Mouse (Mus musculus): ENCODE data around the gene Mrps7. TPM values are rescaled to one million over a fixed set of nuclear protein-coding genes. Genes with fewer than 3 reads are reported as not detected.

The Mrps7 gene
- total and polyA plus RNA-seq, 3 experiments: 106 to 199 (median 157) TPM

DNA sequence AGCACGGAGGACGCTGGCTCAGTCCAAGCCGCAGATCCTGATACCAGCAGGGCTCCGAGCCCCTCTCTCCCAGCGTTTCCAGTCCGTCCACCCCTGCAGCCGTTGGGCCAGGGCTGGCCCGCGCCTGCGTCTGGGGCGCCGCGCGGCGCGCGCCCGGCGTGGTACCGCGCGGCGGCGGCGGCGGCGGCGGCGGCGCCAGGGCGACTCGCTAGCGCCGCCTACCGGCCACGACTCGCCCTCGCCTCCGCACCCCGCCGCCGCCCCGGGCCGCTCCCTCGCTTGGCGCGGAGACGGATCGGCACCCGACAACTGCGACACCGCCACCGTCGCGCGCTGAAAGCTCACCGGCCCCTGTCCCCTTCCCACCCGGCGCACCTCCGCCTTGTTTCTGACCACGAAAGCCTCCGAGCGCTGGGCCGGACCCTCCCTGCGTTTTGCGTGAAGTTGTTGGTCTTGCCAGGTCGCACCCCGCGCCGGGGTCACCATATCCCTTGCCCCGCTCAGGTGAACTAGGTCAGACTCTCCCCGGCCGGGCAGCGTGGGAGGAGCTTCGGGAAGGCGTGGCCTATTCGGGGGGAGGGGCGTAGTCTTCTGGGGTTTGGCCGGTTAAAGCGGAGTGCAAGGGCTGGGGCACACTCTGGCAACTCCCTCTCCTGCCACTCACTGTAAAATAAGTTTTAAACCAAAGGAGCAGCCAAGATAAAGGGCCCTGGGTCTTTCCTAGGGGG is 8.8 kb downstream of the Mrps7 start, which contains the start of gene Mif4gd:
Gene Mif4gd (minus strand): TSS at position 560 of the 728 bp plus-strand sequence.
- Histone ChIP-seq H3K27me3 (ENCODE audit: control insufficient read depth in 1 of 2, insufficient read depth in 2 of 2, low read length in 2 of 2) (no peaks in the 10 kb centered on the region), H3K4me1 (ENCODE audit: control insufficient read depth in 1 of 2, insufficient read depth in 2 of 2, low read length in 2 of 2) (peaks cover 3 to 13% of the 10 kb centered on the region in 2 experiments; a peak in 3 of 4 replicates), H3K36me3 (ENCODE audit: control insufficient read depth in 1 of 2, insufficient read depth in 2 of 2, low read length in 2 of 2) (peaks cover 0 to 13% of the 10 kb centered on the region in 2 experiments; a peak in 2 of 4 replicates), H3K27ac (ENCODE audit: control insufficient read depth, low read depth, low read length) (peak within 1 kb of the TSS; percentile 90), H3K9ac (ENCODE audit: control insufficient read depth, low read depth, low read length, poor library complexity, severe bottlenecking) (peak within 1 kb of the TSS; percentile 95), H3K9me3 (replicated peaks; ENCODE audit: insufficient read depth, low read length) (no peaks in the 10 kb centered on the region), H3K79me2 (ENCODE audit: control insufficient read depth, insufficient read depth, low read length, poor library complexity) (peaks cover 5% of the 10 kb centered on the region; the same call in 1 of the 2 replicates), H3K4me3 (ENCODE audit: control insufficient read depth in 1 of 2, insufficient read depth in 1 of 2, low read depth in 2 of 2, low read length in 2 of 2) (peak within 1 kb of the TSS; percentile 77 to 93)
- DNase-seq (ENCODE audit: low read depth, low spot score): peak; percentile 94
- TF ChIP-seq USF2 (IDR thresholded peaks at IDR 0.05; ENCODE audit: borderline replicate concordance in 1 of 2, insufficient read depth in 1 of 2, low read depth in 1 of 2, low read length in 2 of 2) (no peak), KAT2A (conservative IDR thresholded peaks at IDR 0.05; ENCODE audit: low read depth, low read length) (no peak), EP300 (IDR thresholded peaks at IDR 0.05; ENCODE audit: low read depth in 1 of 2, low read length in 2 of 2) (no peak; a peak in 1 of 4 replicates), UBTF (IDR thresholded peaks at IDR 0.05; ENCODE audit: borderline replicate concordance, insufficient read depth, low read depth, low read length) (no peak; the same call in 1 of the 2 replicates), BHLHE40 (IDR thresholded peaks at IDR 0.05; ENCODE audit: borderline replicate concordance, low read depth, low read length) (no peak), ELF1 (IDR thresholded peaks at IDR 0.05; ENCODE audit: low read depth, low read length) (no peak), GABPA (IDR thresholded peaks at IDR 0.05; ENCODE audit: low read depth, low read length) (no peak), MAZ (IDR thresholded peaks at IDR 0.05; ENCODE audit: low read depth, low read length) (peak; percentile 79), ZKSCAN1 (IDR thresholded peaks at IDR 0.05; ENCODE audit: low read depth, low read length) (no peak), POLR2A (IDR thresholded peaks at IDR 0.05; ENCODE audit: control insufficient read depth in 1 of 2, insufficient read depth in 1 of 2, low read depth in 1 of 2, low read length in 2 of 2, poor library complexity in 1 of 2) (peak; percentile 71 to 82), TCF12 (IDR thresholded peaks at IDR 0.05; ENCODE audit: low read depth, low read length) (peak; percentile 46; the same call in 1 of the 2 replicates), MXI1 (IDR thresholded peaks at IDR 0.05; ENCODE audit: low read depth, low read length) (peak; percentile 51), MEF2A (IDR thresholded peaks at IDR 0.05; ENCODE audit: extremely low read depth, insufficient replicate concordance, low read depth, low read length, poor library complexity, severe bottlenecking) (no peak), NRF1 (IDR thresholded peaks at IDR 0.05; ENCODE audit: insufficient read depth, low read depth, low read length, poor library complexity, severe bottlenecking) (peak; percentile 70), CTCF (IDR thresholded peaks at IDR 0.05 in 2 of 3, conservative IDR thresholded peaks at IDR 0.05 in 1 of 3; ENCODE audit: control insufficient read depth in 1 of 3, insufficient read depth in 1 of 3, low read depth in 2 of 3, low read length in 3 of 3, poor library complexity in 1 of 3, severe bottlenecking in 1 of 3) (peak; percentile 27 to 91 (median 55); a peak in 5 of 6 replicates), ETS1 (IDR thresholded peaks at IDR 0.05; ENCODE audit: low read depth, low read length) (no peak), SMC3 (IDR thresholded peaks at IDR 0.05; ENCODE audit: low read depth, low read length) (peak; percentile 28), MYC (IDR thresholded peaks at IDR 0.05; ENCODE audit: low read depth, low read length) (no peak), POLR2AphosphoS5 (IDR thresholded peaks at IDR 0.05; ENCODE audit: borderline replicate concordance, low read depth, low read length) (no peak), MYB (IDR thresholded peaks at IDR 0.05; ENCODE audit: low read depth, low read length) (no peak), ZC3H11A (IDR thresholded peaks at IDR 0.05; ENCODE audit: low read depth, low read length) (no peak; the same call in 1 of the 2 replicates), TAL1 (IDR thresholded peaks at IDR 0.05; ENCODE audit: low read length) (no peak), RCOR1 (IDR thresholded peaks at IDR 0.05; ENCODE audit: low read depth, low read length) (no peak), SIN3A (IDR thresholded peaks at IDR 0.05; ENCODE audit: low read length) (no peak), JUND (IDR thresholded peaks at IDR 0.05; ENCODE audit: low read depth, low read length) (no peak), USF1 (IDR thresholded peaks at IDR 0.05; ENCODE audit: low read depth, low read length) (0 out of 2 replicates have a peak, but pooled peaks have one; percentile 11), GATA1 (IDR thresholded peaks at IDR 0.05; ENCODE audit: low read depth, low read length) (no peak), MAX (IDR thresholded peaks at IDR 0.05; ENCODE audit: low read length) (peak; percentile 36), E2F4 (IDR thresholded peaks at IDR 0.05; ENCODE audit: borderline replicate concordance, low read depth, low read length) (no peak), MAFK (IDR thresholded peaks at IDR 0.05; ENCODE audit: borderline replicate concordance, low read depth, low read length) (no peak; the same call in 1 of the 2 replicates), POLR2AphosphoS2 (IDR thresholded peaks at IDR 0.05; ENCODE audit: low read length) (peak; percentile 76; the same call in 1 of the 2 replicates), RAD21 (IDR thresholded peaks at IDR 0.05; ENCODE audit: low read depth, low read length) (no peak; the same call in none of the 2 replicates), CHD1 (IDR thresholded peaks at IDR 0.05; ENCODE audit: low read depth, low read length) (no peak; the same call in 1 of the 2 replicates), HCFC1 (IDR thresholded peaks at IDR 0.05; ENCODE audit: low read depth, low read length) (peak; percentile 39; the same call in 1 of the 2 replicates), ZNF384 (IDR thresholded peaks at IDR 0.05; ENCODE audit: low read depth, low read length) (no peak)

All from MEL (cell line).